Mouse (Mus musculus) liver, postnatal 0 days (tissue): Measurements from ENCODE around the gene Capn3. TPM values are rescaled to one million over a fixed set of nuclear protein-coding genes. Genes with fewer than 3 reads are reported as not detected.

Experiments
- ATAC-seq: fragments of 200-750 bp; cut with Nextera tagmentation; 2 replicates; pipeline ENCODE4 v1.8.0; 2017; ENCODE audit warnings: mild to moderate bottlenecking, moderate library complexity
- DNase-seq: peaks from one replicate; pipeline ENCODE4 v3.0.0-alpha.2; 2016
- H3K27ac ChIP-seq: fragments of 300-500 bp; sonication (generic); 2 replicates; pipeline ENCODE4 v1.5.1; 2014; ENCODE audit warnings: antibody characterized with exemption, moderate library complexity, mild to moderate bottlenecking, low read depth
- H3K27me3 ChIP-seq: fragments of 300-500 bp; sonication (generic); 2 replicates; pipeline ENCODE4 v1.6.1; 2014; ENCODE audit warnings: low read length, control low read depth, mixed read lengths; ENCODE audit not compliant: insufficient read depth
- H3K36me3 ChIP-seq: fragments of 300-500 bp; sonication (generic); replicated peaks from 2 replicates; pipeline ENCODE4 v1.6.1; 2014; ENCODE audit warnings: mild to moderate bottlenecking, control low read depth, low read length, moderate library complexity, mixed read lengths; ENCODE audit not compliant: insufficient read depth
- H3K4me1 ChIP-seq: fragments of 300-500 bp; sonication (generic); 2 replicates; pipeline ENCODE4 v1.6.1; 2014; ENCODE audit warnings: antibody characterized with exemption, mild to moderate bottlenecking, control low read depth; ENCODE audit not compliant: insufficient read depth
- H3K4me2 ChIP-seq: fragments of 300-500 bp; sonication (generic); 2 replicates; pipeline ENCODE4 v1.6.1; 2014; ENCODE audit warnings: low read depth, mild to moderate bottlenecking, low read length, moderate library complexity, mixed read lengths
- H3K4me3 ChIP-seq: fragments of 300-500 bp; sonication (generic); 2 replicates; pipeline ENCODE4 v1.5.1; 2014; ENCODE audit warnings: low read depth, low read length
- H3K9ac ChIP-seq: fragments of 300-500 bp; sonication (generic); replicated peaks from 2 replicates; pipeline ENCODE4 v1.6.1; 2014; ENCODE audit warnings: mild to moderate bottlenecking, moderate library complexity
- H3K9me3 ChIP-seq: fragments of 300-500 bp; sonication (generic); 2 replicates; pipeline ENCODE4 v1.6.1; 2016; ENCODE audit warnings: mild to moderate bottlenecking, control low read depth, low read length, mixed read lengths
- CTCF ChIP-seq: sonication (generic); IDR thresholded peaks from 2 replicates; pipeline ENCODE4 v1.5.1; 2016; ENCODE audit warnings: antibody characterized with exemption, low read depth
- EP300 ChIP-seq: IDR thresholded peaks from 2 replicates; pipeline ENCODE4 v1.6.1; 2016; ENCODE audit warnings: antibody characterized with exemption, low read depth, mild to moderate bottlenecking
- WGBS: fragments of 180-500 bp; shearing (Covaris S2); extraction: QIAGEN DNeasy Blood & Tissue Kit; methylation state at CpG from one replicate; pipeline ENCODE4 v1.1.7; 2014; ENCODE audit not compliant: insufficient replicate concordance; 5-methylcytosine and 5-hydroxymethylcytosine counted together
- polyA plus RNA-seq: library from polyadenylated mRNA; unstranded; fragments of >200 nt; fragmentation: Nextera tagmentation; extraction: Ambion mirVana; gene quantifications from 2 replicates; pipeline ENCODE4 v1.2.1, GENCODE M21; 2015

Gene Capn3
- polyA plus RNA-seq, 1 experiment from 2014 or later = 4.7 TPM

- Histone ChIP-seq H3K27me3 (no peaks in the 10 kb centered on the region), H3K9ac (no peak overlapping the region), H3K4me1 (peaks cover 15% of the 10 kb centered on the region), H3K9me3 (no peaks in the 10 kb centered on the region), H3K27ac (no peak overlapping the region), H3K36me3 (0 out of 2 replicates have a peak, but pooled peaks cover 9% of the 10 kb centered on the region), H3K4me3 (no peak overlapping the region), H3K4me2 (no peak overlapping the region)
- peak; percentile 33; the same call in 1 of the 2 replicates for ATAC-seq
- 41% methylated on average over 7 of the region's 7 CpGs for WGBS
- TF ChIP-seq EP300 (no peak), CTCF (no peak)
- no peak for DNase-seq
These were observed 7.5 kb downstream of the Capn3 start for GRCm38 (mm10) chr2:120463328-120463727.

DNA sequence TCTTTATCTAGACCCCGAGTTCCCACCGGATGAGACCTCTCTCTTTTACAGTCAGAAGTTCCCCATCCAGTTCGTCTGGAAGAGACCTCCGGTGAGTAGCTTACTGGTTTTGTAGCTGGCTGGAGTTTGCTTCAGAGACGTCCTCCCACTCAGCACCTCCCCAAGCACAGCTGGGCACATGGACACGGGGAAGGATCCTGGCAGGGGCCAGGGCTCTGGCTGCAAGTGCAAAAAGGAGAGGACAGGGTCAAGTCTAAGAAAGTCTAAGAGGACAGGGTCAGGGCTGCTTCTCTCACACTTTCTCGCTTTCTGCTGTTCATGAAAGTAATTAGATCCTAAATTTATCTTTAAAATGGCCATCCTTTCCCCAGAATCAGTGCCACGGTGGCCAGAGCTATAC is 8.3 kb downstream of the Capn3 start:
- H3K27ac ChIP-seq = peak overlapping the region; percentile 5; the same call in 1 of the 2 replicates
- no peak for TF ChIP-seq CTCF
- no peak for TF ChIP-seq EP300
- H3K27me3 ChIP-seq = no peaks in the 10 kb centered on the region
- peaks cover 15% of the 10 kb centered on the region for H3K4me1 ChIP-seq
- H3K4me2 ChIP-seq = no peak overlapping the region
- H3K9ac ChIP-seq = no peak overlapping the region
- ATAC-seq (no peak), DNase-seq (no peak)
- no peaks in the 10 kb centered on the region for H3K9me3 ChIP-seq
- H3K4me3 ChIP-seq = no peak overlapping the region
- 0 out of 2 replicates have a peak, but pooled peaks cover 9% of the 10 kb centered on the region for H3K36me3 ChIP-seq
- WGBS = 59% methylated on average over 8 of the region's 8 CpGs

GRCm38 (mm10) chr2:120464732-120465396 is 9.0 kb downstream of the Capn3 start:
- TF ChIP-seq CTCF = no peak
- TF ChIP-seq EP300 = no peak
- peak; percentile 83 for ATAC-seq
- WGBS = 79% methylated on average over 2 of the region's 2 CpGs

GRCm38 (mm10) chr2:120465397-120465785 is 9.6 kb downstream of the Capn3 start:
- DNase-seq (no peak), ATAC-seq (no peak)
- Histone ChIP-seq H3K27ac (peak overlapping the region; percentile 31; the same call in 1 of the 2 replicates), H3K9ac (no peak overlapping the region), H3K4me3 (no peak overlapping the region), H3K4me2 (no peak overlapping the region), H3K36me3 (0 out of 2 replicates have a peak, but pooled peaks cover 4% of the 10 kb centered on the region), H3K9me3 (no peaks in the 10 kb centered on the region), H3K4me1 (peaks cover 15% of the 10 kb centered on the region), H3K27me3 (no peaks in the 10 kb centered on the region)
- 77% methylated on average over 5 of the region's 5 CpGs for WGBS
- TF ChIP-seq EP300 = no peak

More at GRCm38 (mm10) chr2:120464732-120465396, 9.0 kb downstream of the Capn3 start:
- Histone ChIP-seq H3K36me3 (0 out of 2 replicates have a peak, but pooled peaks cover 6% of the 10 kb centered on the region), H3K27ac (peak overlapping the region; percentile 31), H3K4me2 (no peak overlapping the region), H3K27me3 (no peaks in the 10 kb centered on the region), H3K4me1 (peaks cover 15% of the 10 kb centered on the region), H3K4me3 (no peak overlapping the region), H3K9me3 (no peaks in the 10 kb centered on the region), H3K9ac (no peak overlapping the region)
- DNase-seq = peak; percentile 27

GRCm38 (mm10) chr2:120468011-120468410 is 12.2 kb downstream of the Capn3 start:
- no peak overlapping the region for H3K27ac ChIP-seq
- no peak overlapping the region for H3K4me2 ChIP-seq
- H3K4me3 ChIP-seq = no peak overlapping the region
- peaks cover 15% of the 10 kb centered on the region for H3K4me1 ChIP-seq
- no peaks in the 10 kb centered on the region for H3K9me3 ChIP-seq
- no peaks in the 10 kb centered on the region for H3K36me3 ChIP-seq
- H3K9ac ChIP-seq = no peak overlapping the region
- TF ChIP-seq EP300 (no peak), CTCF (no peak)
- no peaks in the 10 kb centered on the region for H3K27me3 ChIP-seq
- ATAC-seq (no peak), DNase-seq (no peak)

DNA sequence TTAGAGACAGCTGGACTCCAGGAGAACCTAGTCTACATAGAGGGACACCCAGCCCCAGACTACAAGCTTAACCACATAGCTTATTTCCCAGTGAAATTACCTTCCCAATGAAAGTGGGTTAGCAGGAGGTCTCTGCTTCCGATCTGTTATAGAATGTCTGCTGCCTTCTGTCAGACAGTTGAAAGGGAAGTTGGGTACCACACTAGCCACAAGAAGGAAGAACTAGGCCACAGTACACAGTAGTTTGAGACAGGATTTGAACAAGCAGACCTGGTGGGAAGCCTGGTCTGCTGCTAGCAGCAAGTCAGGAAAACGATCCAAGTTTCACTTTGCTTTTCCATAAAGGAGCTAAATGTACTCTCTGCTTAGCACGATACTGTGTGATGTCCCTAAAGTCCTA is 13.4 kb downstream of the Capn3 start:
- Histone ChIP-seq H3K27ac (no peak overlapping the region), H3K4me2 (no peak overlapping the region), H3K9me3 (no peaks in the 10 kb centered on the region), H3K36me3 (no peaks in the 10 kb centered on the region), H3K9ac (no peak overlapping the region), H3K4me1 (peaks cover 11% of the 10 kb centered on the region), H3K27me3 (no peaks in the 10 kb centered on the region), H3K4me3 (no peak overlapping the region)
- 43% methylated on average over 3 of the region's 3 CpGs for WGBS
- ATAC-seq (no peak), DNase-seq (no peak)
- TF ChIP-seq EP300 (no peak), CTCF (no peak)
